Mouse (Mus musculus): ENCODE measurements around the gene Chrdl1.

The Chrdl1 gene

GRCm38 (mm10) chrX:143393791-143394369, at the start of gene Chrdl1:
Gene Chrdl1 (minus strand): TSS chrX:143394262.
- peak; percentile 3 for DNase-seq

- DNase-seq, result no peak
These were observed 48.6 kb upstream of the Chrdl1 start for GRCm38 (mm10) chrX:143442638-143443037.

- DNase-seq, result no peak
These were observed 10.5 kb upstream of the Chrdl1 start for GRCm38 (mm10) chrX:143404601-143405000.

- no peak for DNase-seq
These were observed 27.7 kb downstream of the Chrdl1 start for GRCm38 (mm10) chrX:143366256-143366959.

GRCm38 (mm10) chrX:143347227-143347626, 46.8 kb downstream of the Chrdl1 start:
- no peak for DNase-seq

- no peak for DNase-seq
These were observed 47.3 kb downstream of the Chrdl1 start for GRCm38 (mm10) chrX:143346739-143347138.

- no peak for DNase-seq
These were observed 49.3 kb downstream of the Chrdl1 start for GRCm38 (mm10) chrX:143344509-143345495.

GRCm38 (mm10) chrX:143338156-143338555, 55.9 kb downstream of the Chrdl1 start:
- DNase-seq, result no peak

- DNase-seq, result no peak
These were observed 56.5 kb downstream of the Chrdl1 start for GRCm38 (mm10) chrX:143337561-143337960.

- no peak for DNase-seq
These were observed 57.4 kb downstream of the Chrdl1 start for GRCm38 (mm10) chrX:143336661-143337060.

GRCm38 (mm10) chrX:143335846-143336245, 58.2 kb downstream of the Chrdl1 start:
- no peak for DNase-seq

- DNase-seq, result no peak
These were observed 80.9 kb downstream of the Chrdl1 start for GRCm38 (mm10) chrX:143313166-143313565.

GRCm38 (mm10) chrX:143294726-143295125, 99.3 kb downstream of the Chrdl1 start:
- no peak for DNase-seq

GRCm38 (mm10) chrX:143275202-143275601, 118.9 kb downstream of the Chrdl1 start:
- DNase-seq, result peak; percentile 4

- no peak for DNase-seq
These were observed 143.4 kb downstream of the Chrdl1 start for GRCm38 (mm10) chrX:143250709-143251108.

Data from liver (tissue).